In the genomic region with DNA sequence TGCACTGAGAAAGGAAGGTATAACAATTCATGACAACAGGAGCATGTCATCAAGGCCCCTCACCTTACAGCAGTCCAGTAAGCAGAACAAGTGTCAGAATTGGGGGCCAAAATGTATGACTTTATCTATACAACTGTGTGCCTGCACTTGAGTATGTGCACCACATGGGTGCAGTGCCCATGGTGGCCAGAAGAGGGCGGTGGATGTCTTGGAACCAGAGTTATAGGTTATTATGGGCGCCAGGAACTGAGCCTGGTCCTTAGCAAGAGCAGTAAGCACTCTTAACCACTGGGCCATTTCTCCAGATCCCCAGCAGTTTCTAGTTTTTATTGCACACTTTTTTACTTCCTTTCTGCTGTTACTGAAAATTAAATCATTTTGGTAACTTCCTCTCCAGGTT, we compare ENCODE assay signal across 25 mouse cellular contexts. TPM values are rescaled to one million over a fixed set of nuclear protein-coding genes. Genes with fewer than 3 reads are reported as not detected.
DNase-seq lines count a peak whose midpoint lies in the region; ATAC-seq and TF ChIP-seq lines count a peak whose summit lies in the region.
"Had no signal": no experiment of that assay in that cellular context is flagged by ENCODE, and none has a peak within 500 bp of the region (broad histone marks: within the 10 kb centered on the region; RNA-seq: fewer than 3 reads in every experiment).

No protein-coding gene starts in this region.

- H3K9me3 ChIP-seq in forebrain, postnatal 0 days (ENCODE audit: low read length): no peaks in the 10 kb centered on the region
- peaks cover 4% of the 10 kb centered on the region; the same call in 1 of the 2 replicates for H3K9me3 ChIP-seq in forebrain, embryonic 16.5 days (ENCODE audit: control insufficient read depth, low read length)
- H3K9me3 ChIP-seq in embryonic facial prominence, embryonic 10.5 days: peaks cover 7% of the 10 kb centered on the region
- H3K9me3 ChIP-seq: midbrain, embryonic 15.5 days; neural tube, embryonic 15.5 days; stomach, embryonic 15.5 days had no signal

- no peaks in the 10 kb centered on the region for H3K27me3 ChIP-seq in forebrain, postnatal 0 days (ENCODE audit: insufficient read depth, low read length)
- H3K27me3 ChIP-seq in forebrain, embryonic 16.5 days (replicated peaks; ENCODE audit: control insufficient read depth, insufficient read depth, low read length): no peaks in the 10 kb centered on the region
- no peaks in the 10 kb centered on the region for H3K27me3 ChIP-seq in testis, adult 2 months (ENCODE audit: control insufficient read depth, insufficient read depth, low read length)
- no peaks in the 10 kb centered on the region for H3K27me3 ChIP-seq in embryonic facial prominence, embryonic 10.5 days (replicated peaks; ENCODE audit: low read depth, poor library complexity, severe bottlenecking)
- H3K27me3 ChIP-seq: forebrain, embryonic 15.5 days; midbrain, embryonic 15.5 days; neural tube, embryonic 15.5 days; stomach, embryonic 15.5 days had no signal

- H3K9ac ChIP-seq in forebrain, postnatal 0 days: no peak overlapping the region
- no peak overlapping the region for H3K9ac ChIP-seq in forebrain, embryonic 16.5 days (replicated peaks; ENCODE audit: low read depth, low read length)
- H3K9ac ChIP-seq: forebrain, embryonic 15.5 days; liver, embryonic 13.5 days; midbrain, embryonic 15.5 days; neural tube, embryonic 15.5 days; stomach, embryonic 15.5 days had no signal

- H3K27ac ChIP-seq in forebrain, postnatal 0 days (ENCODE audit: low read depth, low read length): no peak overlapping the region
- no peak overlapping the region for H3K27ac ChIP-seq in forebrain, embryonic 16.5 days (ENCODE audit: low read length)
- no peak overlapping the region for H3K27ac ChIP-seq in layer of hippocampus, adult 2 months
- H3K27ac ChIP-seq in testis, adult 2 months (ENCODE audit: control insufficient read depth, insufficient read depth, low read depth, low read length): no peak overlapping the region
- no peak overlapping the region for H3K27ac ChIP-seq in embryonic facial prominence, embryonic 10.5 days (replicated peaks)
- H3K27ac ChIP-seq: forebrain, embryonic 15.5 days; liver, embryonic 13.5 days; midbrain, embryonic 15.5 days; neural tube, embryonic 15.5 days; stomach, embryonic 15.5 days had no signal

- no peaks in the 10 kb centered on the region for H3K4me1 ChIP-seq in forebrain, postnatal 0 days (ENCODE audit: insufficient read depth)
- no peaks in the 10 kb centered on the region for H3K4me1 ChIP-seq in forebrain, embryonic 16.5 days (replicated peaks; ENCODE audit: control insufficient read depth, insufficient read depth, low read length)
- H3K4me1 ChIP-seq in testis, adult 2 months (ENCODE audit: control insufficient read depth, insufficient read depth, low read length): no peaks in the 10 kb centered on the region
- peaks cover 7% of the 10 kb centered on the region for H3K4me1 ChIP-seq in embryonic facial prominence, embryonic 10.5 days
- H3K4me1 ChIP-seq: forebrain, embryonic 15.5 days; liver, embryonic 13.5 days; megakaryocyte, embryonic 14.5 days; midbrain, embryonic 15.5 days; stomach, embryonic 15.5 days had no signal

- ATAC-seq in forebrain, postnatal 0 days: no peak
- no peak for ATAC-seq in forebrain, embryonic 16.5 days
- ATAC-seq: CD4-positive, CD25-positive, alpha-beta regulatory T cell, adult 4 months; forebrain, embryonic 15.5 days; midbrain, embryonic 15.5 days had no signal

- no peak for TF ChIP-seq POLR2A in testis, adult 2 months (IDR thresholded peaks at IDR 0.05; ENCODE audit: control insufficient read depth, low read depth, low read length)

- H3K4me2 ChIP-seq in forebrain, postnatal 0 days (ENCODE audit: low read depth): no peak overlapping the region
- H3K4me2 ChIP-seq in forebrain, embryonic 16.5 days (ENCODE audit: low read length): no peak overlapping the region
- H3K4me2 ChIP-seq: forebrain, embryonic 15.5 days; liver, embryonic 13.5 days; midbrain, embryonic 15.5 days; neural tube, embryonic 15.5 days; stomach, embryonic 15.5 days had no signal

- TF ChIP-seq CTCF in forebrain, postnatal 0 days (IDR thresholded peaks at IDR 0.05; ENCODE audit: low read depth): peak; percentile 38
- peak; percentile 54 for TF ChIP-seq CTCF in layer of hippocampus, adult 2 months (conservative IDR thresholded peaks at IDR 0.05)
- TF ChIP-seq CTCF in testis, adult 2 months (IDR thresholded peaks at IDR 0.05; ENCODE audit: control insufficient read depth, insufficient read depth, insufficient replicate concordance, low read depth, low read length): peak; percentile 82; the same call in 1 of the 2 replicates

- H3K4me3 ChIP-seq in forebrain, postnatal 0 days (ENCODE audit: low read depth, low read length): no peak overlapping the region
- no peak overlapping the region for H3K4me3 ChIP-seq in forebrain, embryonic 16.5 days (replicated peaks; ENCODE audit: low read length)
- no peak overlapping the region for H3K4me3 ChIP-seq in layer of hippocampus, adult 2 months
- H3K4me3 ChIP-seq in testis, adult 2 months (ENCODE audit: control insufficient read depth, low read depth, low read length): no peak overlapping the region
- H3K4me3 ChIP-seq in embryonic facial prominence, embryonic 10.5 days: no peak overlapping the region
- H3K4me3 ChIP-seq: forebrain, embryonic 15.5 days; liver, embryonic 13.5 days; megakaryocyte, embryonic 14.5 days; midbrain, embryonic 15.5 days; neural tube, embryonic 15.5 days; stomach, embryonic 15.5 days had no signal

- no peak for DNase-seq in forebrain, postnatal 0 days
- no peak for DNase-seq in layer of hippocampus, adult 2 months (ENCODE audit: low spot score in 2 of 2)
- no peak for DNase-seq in layer of hippocampus, postnatal 14 days (ENCODE audit: low spot score in 2 of 2)
- DNase-seq in testis, postnatal 10 days (ENCODE audit: low spot score): no peak
- no peak for DNase-seq in retina, embryonic 14.5 days (ENCODE audit: low spot score)
- no peak for DNase-seq in embryonic facial prominence, embryonic 10.5 days (ENCODE audit: low spot score)
- DNase-seq: adrenal gland, adult 8-10 months; cerebellum, postnatal 10 days; heart, adult 18-20 months; kidney, adult 8-10 months; kidney, postnatal 25 days; liver, embryonic 13.5 days; lung, postnatal 14 days; right cerebral cortex, postnatal 25 days; thymus, postnatal 36 days had no signal

- H3K36me3 ChIP-seq in forebrain, postnatal 0 days (ENCODE audit: insufficient read depth): no peaks in the 10 kb centered on the region
- no peaks in the 10 kb centered on the region for H3K36me3 ChIP-seq in forebrain, embryonic 16.5 days (ENCODE audit: control insufficient read depth, insufficient read depth)
- H3K36me3 ChIP-seq in testis, adult 2 months (ENCODE audit: control insufficient read depth, insufficient read depth, low read length): no peaks in the 10 kb centered on the region
- no peaks in the 10 kb centered on the region for H3K36me3 ChIP-seq in embryonic facial prominence, embryonic 10.5 days (replicated peaks)
- H3K36me3 ChIP-seq: forebrain, embryonic 15.5 days; liver, embryonic 13.5 days; midbrain, embryonic 15.5 days; neural tube, embryonic 15.5 days; stomach, embryonic 15.5 days had no signal

- WGBS in forebrain, postnatal 0 days: 53% methylated on average over 2 of the region's 2 CpGs
- WGBS in forebrain, embryonic 16.5 days: 61% methylated on average over 2 of the region's 2 CpGs
- 51% methylated on average over 2 of the region's 2 CpGs for WGBS in embryonic facial prominence, embryonic 10.5 days

RNA-seq across cellular contexts. Expression of gene Cacna2d4, which starts 9.8 kb away (rescaled TPM):
- 0.31 and 0.62 TPM in 2 replicates for total RNA-seq in forebrain, postnatal 0 days (2014; rRNA removed)
- 0.48 and 0.55 TPM in 2 replicates for polyA plus RNA-seq in forebrain, postnatal 0 days (2015; fragmentation: Nextera tagmentation; extraction: Ambion mirVana)
- 0.06 and 0.75 TPM in 2 replicates for polyA plus RNA-seq in forebrain, embryonic 16.5 days (2015; fragmentation: Nextera tagmentation; extraction: Ambion mirVana)
- total RNA-seq in layer of hippocampus, adult 2 months (2021): 1 to 10 TPM; 1.8 to 1.9 TPM
- 1 to 10 TPM in 1 of 2 experiments, under 1 TPM in 1; 0.90 to 1.5 TPM for total RNA-seq in layer of hippocampus, postnatal 14 days (2021)
- polyA plus RNA-seq in testis, adult 2 months (2012; rRNA removed): 0.04 and 0.05 TPM in 2 replicates
- not detected in 2 replicates for polyA plus RNA-seq in embryonic facial prominence, embryonic 10.5 days (2016; fragmentation: Nextera tagmentation; extraction: Ambion mirVana)
- total RNA-seq: heart, adult 18-20 months had no signal
- polyA plus RNA-seq: heart, embryonic 14.5 days; liver, embryonic 13.5 days had no signal

RNA-seq across cellular contexts. Expression of gene Cacna1c, which starts 49.9 kb away (rescaled TPM):
- 36.2 and 43.3 TPM in 2 replicates for total RNA-seq in forebrain, postnatal 0 days (2014; rRNA removed)
- polyA plus RNA-seq in forebrain, postnatal 0 days (2015; fragmentation: Nextera tagmentation; extraction: Ambion mirVana): 3.2 and 4.2 TPM in 2 replicates
- 7.4 and 9.8 TPM in 2 replicates for polyA plus RNA-seq in forebrain, embryonic 16.5 days (2015; fragmentation: Nextera tagmentation; extraction: Ambion mirVana)
- total RNA-seq in layer of hippocampus, adult 2 months (2021): 10 to 100 TPM; 86.4 to 90.0 TPM
- total RNA-seq in layer of hippocampus, postnatal 14 days (2021): 10 to 100 TPM; 79.1 to 85.4 TPM
- polyA plus RNA-seq in testis, adult 2 months (2012; rRNA removed): 1.5 and 1.8 TPM in 2 replicates
- polyA plus RNA-seq in embryonic facial prominence, embryonic 10.5 days (2016; fragmentation: Nextera tagmentation; extraction: Ambion mirVana): 4.2 and 4.9 TPM in 2 replicates
- total RNA-seq: hematopoietic stem cell, adult 5-6 weeks had no signal
